Mouse (Mus musculus) gonadal fat pad, adult 2 months (tissue): ENCODE measurements around the gene Olfr1221. TPM values are rescaled to one million over a fixed set of nuclear protein-coding genes. Genes with fewer than 3 reads are reported as not detected.
"Not testable (repeated sequence)": the region's sequence is repeated elsewhere in the genome, so short reads cannot be mapped to it uniquely, and the experiment has no call there.

Source experiments
- DNase-seq: peaks from one replicate; pipeline ENCODE4 v3.0.0-alpha.2; 2012; ENCODE audit warnings: low read depth
- polyA plus RNA-seq: library from polyadenylated mRNA; depleted of rRNA; stranded (reverse); fragments of >200 nt; gene quantifications from 2 replicates; pipeline ENCODE4 v1.2.3, GENCODE M21; 2012; rRNA removed

The Olfr1221 gene
- polyA plus RNA-seq: not detected in 2 replicates

- no peak for DNase-seq
Observed at GRCm38 (mm10) chr2:89117183-89117582, at the start of gene Olfr1221. Gene Olfr1221 (minus strand): TSS chr2:89117283.

GRCm38 (mm10) chr2:89164711-89165110 is 47.6 kb upstream of the Olfr1221 start:
- not testable (repeated sequence) for DNase-seq

GRCm38 (mm10) chr2:89163991-89164390 is 46.9 kb upstream of the Olfr1221 start, which contains the start of gene Olfr1224-ps1:
Gene Olfr1224-ps1 (minus strand): TSS chr2:89164091.
- not testable (repeated sequence) for DNase-seq

GRCm38 (mm10) chr2:89151460-89151859 is 34.4 kb upstream of the Olfr1221 start, which contains the start of gene Olfr1223:
Gene Olfr1223 (minus strand): TSS chr2:89151560.
- no peak for DNase-seq

DNA sequence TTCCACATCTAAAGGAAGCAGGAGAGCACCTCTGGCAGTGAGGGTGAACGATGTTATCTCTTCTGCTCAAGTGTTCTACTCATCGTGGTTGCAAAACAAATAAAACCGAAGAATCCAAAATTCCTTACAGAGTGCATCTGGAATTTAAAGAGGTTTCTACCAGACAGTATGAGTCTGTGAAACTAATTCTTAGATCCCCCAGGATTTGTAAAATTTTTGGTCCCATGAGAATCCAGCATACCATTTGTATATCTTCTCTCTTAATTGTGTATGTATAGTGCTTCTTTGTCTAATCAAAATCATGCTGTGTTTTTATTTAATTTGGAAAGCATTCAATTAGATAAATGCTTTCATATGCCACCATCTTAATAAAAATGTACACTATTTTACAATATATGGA is 15.9 kb upstream of the Olfr1221 start, which contains the start of gene Olfr1222:
TSS of gene Olfr1222 (minus strand) at position 101 of the 400 bp plus-strand sequence.
- DNase-seq: no peak

DNA sequence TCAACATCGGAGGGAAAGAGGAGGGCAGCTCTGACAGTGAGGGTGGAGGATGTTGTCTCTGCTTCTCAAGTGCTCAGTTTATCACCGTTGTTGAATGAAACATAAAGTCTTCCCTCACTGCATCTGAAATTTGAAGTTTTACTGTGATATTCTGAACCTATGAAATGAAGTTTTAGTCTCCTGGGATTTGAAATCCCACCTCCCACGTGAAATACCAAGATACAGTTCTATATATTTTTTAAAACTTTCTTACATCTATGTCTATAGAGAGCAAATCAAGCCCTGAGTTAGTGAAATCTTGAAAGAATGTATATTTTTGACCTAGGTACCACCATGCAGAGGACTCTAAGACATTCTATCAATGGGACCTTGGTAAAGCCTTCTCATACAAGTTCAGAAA is 10.3 kb downstream of the Olfr1221 start, which contains the start of gene Olfr1220:
TSS of gene Olfr1220 (minus strand) at position 101 of the 400 bp plus-strand sequence.
- no peak for DNase-seq

DNA sequence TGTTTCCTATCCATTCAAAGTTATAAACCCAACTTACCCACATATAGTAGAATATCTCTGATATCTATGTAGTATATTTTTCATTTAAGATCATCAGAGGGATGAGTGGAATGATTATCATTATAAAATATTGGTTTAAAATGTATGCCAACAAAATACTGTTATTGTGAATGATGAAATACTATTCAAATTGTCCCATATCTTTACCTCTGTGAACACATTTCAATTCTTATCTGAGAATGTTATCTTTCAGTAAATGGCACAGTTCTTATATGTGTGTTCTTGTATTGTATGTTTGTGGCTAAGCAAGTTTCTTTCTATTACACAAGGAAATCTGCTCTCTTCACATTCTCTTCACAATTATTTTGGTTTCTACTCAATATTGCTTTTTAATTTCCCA is 11.4 kb downstream of the Olfr1221 start:
- no peak for DNase-seq

- DNase-seq: no peak
Observed at GRCm38 (mm10) chr2:89093848-89094247, 23.2 kb downstream of the Olfr1221 start.

- DNase-seq: no peak
Observed at GRCm38 (mm10) chr2:89083413-89083812, 33.7 kb downstream of the Olfr1221 start, which contains the start of gene Olfr1219. Gene Olfr1219 (minus strand): TSS chr2:89083513.

DNA sequence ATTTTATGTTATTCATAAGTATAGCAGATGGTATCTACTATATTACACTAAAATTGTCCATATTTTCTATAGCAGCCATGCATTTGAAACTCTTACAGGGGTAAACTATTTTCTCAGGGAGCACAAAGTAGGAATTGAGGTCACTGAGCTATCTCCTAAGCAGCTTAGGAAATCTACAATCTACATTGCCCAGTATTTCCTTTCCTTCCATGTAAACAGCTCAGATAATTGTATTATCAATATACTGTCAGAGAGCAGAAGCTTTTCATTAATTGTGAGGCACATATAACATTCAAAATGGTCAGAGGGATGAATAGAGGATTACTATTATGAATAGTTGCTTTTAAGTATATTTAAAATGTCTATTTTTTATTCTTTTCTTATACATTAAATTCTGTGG is 35.6 kb downstream of the Olfr1221 start:
- no peak for DNase-seq

DNA sequence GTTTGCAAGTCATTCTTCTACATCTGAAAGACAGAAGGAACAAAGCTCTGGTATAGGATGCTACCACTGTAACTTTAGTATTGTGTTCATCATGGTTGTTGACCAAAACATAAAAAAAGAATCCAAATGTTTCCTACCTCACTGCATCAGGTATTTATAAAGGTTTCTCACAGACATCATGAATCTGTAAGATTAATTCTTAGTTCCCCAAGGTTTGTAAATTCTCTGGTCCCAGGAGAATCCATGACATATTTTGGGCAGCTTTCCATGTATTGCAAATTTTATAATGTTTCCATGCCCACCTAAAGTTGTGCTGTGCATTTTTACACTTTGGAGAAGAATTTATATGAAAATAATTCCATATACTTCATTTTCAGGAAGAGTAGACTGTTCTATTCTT is 56.0 kb downstream of the Olfr1221 start, which contains the start of gene Olfr1218:
TSS of gene Olfr1218 (minus strand) at position 101 of the 400 bp plus-strand sequence.
- DNase-seq: no peak

Other genes starting within 250 kb of the Olfr1221 start
- gene Olfr1208, start 215.0 kb downstream of the Olfr1221 start, polyA plus RNA-seq: not detected in 2 replicates
- gene Olfr1209, start 202.1 kb downstream of the Olfr1221 start, polyA plus RNA-seq: not detected in 2 replicates
- gene Olfr1211, start 179.2 kb downstream of the Olfr1221 start, polyA plus RNA-seq: not detected in 2 replicates
- gene Olfr1212, start 163.3 kb downstream of the Olfr1221 start, polyA plus RNA-seq: not detected in 2 replicates
- not detected in 2 replicates for gene Gm13762, start 137.0 kb downstream of the Olfr1221 start, polyA plus RNA-seq
- gene Olfr1214, start 124.6 kb downstream of the Olfr1221 start, polyA plus RNA-seq: not detected in 2 replicates
- not detected in 2 replicates for gene Olfr1215, start 110.3 kb downstream of the Olfr1221 start, polyA plus RNA-seq
- not detected in 2 replicates for gene Olfr1216, start 98.9 kb downstream of the Olfr1221 start, polyA plus RNA-seq
- not detected in 2 replicates for gene Olfr1217, start 85.2 kb downstream of the Olfr1221 start, polyA plus RNA-seq
- gene Olfr1218, start 56.1 kb downstream of the Olfr1221 start, polyA plus RNA-seq: not detected in 2 replicates
- gene Olfr1219, start 33.8 kb downstream of the Olfr1221 start, polyA plus RNA-seq: not detected in 2 replicates
- gene Olfr1220, start 10.4 kb downstream of the Olfr1221 start, polyA plus RNA-seq: not detected in 2 replicates
- not detected in 2 replicates for gene Olfr1222, start 15.8 kb upstream of the Olfr1221 start, polyA plus RNA-seq
- not detected in 2 replicates for gene Olfr1223, start 34.3 kb upstream of the Olfr1221 start, polyA plus RNA-seq
- not detected in 2 replicates for gene Olfr1224-ps1, start 46.8 kb upstream of the Olfr1221 start, polyA plus RNA-seq
- not detected in 2 replicates for gene Olfr1225, start 57.4 kb upstream of the Olfr1221 start, polyA plus RNA-seq
- gene Olfr1226, start 82.8 kb upstream of the Olfr1221 start, polyA plus RNA-seq: not detected in 2 replicates
- gene Olfr1228, start 136.8 kb upstream of the Olfr1221 start, polyA plus RNA-seq: not detected in 2 replicates
- gene Olfr1229, start 170.7 kb upstream of the Olfr1221 start, polyA plus RNA-seq: not detected in 2 replicates
- not detected in 2 replicates for gene Olfr1230, start 180.0 kb upstream of the Olfr1221 start, polyA plus RNA-seq
- not detected in 2 replicates for gene Olfr1231, start 189.8 kb upstream of the Olfr1221 start, polyA plus RNA-seq
- not detected in 2 replicates for gene Olfr1232, start 212.4 kb upstream of the Olfr1221 start, polyA plus RNA-seq
- gene Olfr1233, start 225.1 kb upstream of the Olfr1221 start, polyA plus RNA-seq: not detected in 2 replicates
- not detected in 2 replicates for gene Olfr1234, start 247.6 kb upstream of the Olfr1221 start, polyA plus RNA-seq